Mouse (Mus musculus): ENCODE data around the gene Slc5a10.

DNA sequence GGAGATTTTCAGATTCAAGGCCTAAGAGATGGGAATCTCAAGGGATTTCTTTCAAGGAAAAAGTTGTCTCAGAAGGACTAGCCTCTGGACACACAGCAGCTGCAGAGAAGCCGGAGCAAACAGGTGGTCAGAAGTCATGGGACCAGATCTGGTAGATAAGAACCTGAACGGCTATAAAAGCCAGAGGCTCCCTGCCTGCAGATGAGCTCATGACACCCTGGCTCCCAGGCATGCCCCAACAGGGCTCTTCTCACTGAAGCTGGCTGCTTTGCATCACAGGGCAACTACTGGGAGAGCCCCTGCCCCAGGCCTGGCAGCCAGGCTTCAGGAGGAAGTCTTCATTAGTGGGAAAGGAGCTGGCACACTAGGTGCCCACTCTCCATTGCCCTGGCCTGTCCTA lies 45.3 kb downstream of the Slc5a10 start:
- TF ChIP-seq CTCF (IDR thresholded peaks at IDR 0.05; ENCODE audit: low read depth, low read length) (no peak), POLR2A (IDR thresholded peaks at IDR 0.05; ENCODE audit: borderline replicate concordance, low read depth, low read length) (no peak)
